Mouse (Mus musculus): Measurements from ENCODE around the gene Ubtd1.

GRCm38 (mm10) chr19:41932686-41933085 lies 48.9 kb upstream of the Ubtd1 start:
- TF ChIP-seq GATA1 (IDR thresholded peaks at IDR 0.05; ENCODE audit: borderline replicate concordance, low read length) (no peak), FLI1 (IDR thresholded peaks at IDR 0.05; ENCODE audit: low read length) (no peak)
